Mouse (Mus musculus) MEL (cell line): ENCODE results near the gene Odaph. TPM values are rescaled to one million over a fixed set of nuclear protein-coding genes. Genes with fewer than 3 reads are reported as not detected.

Source experiments
- DNase-seq: peaks from one replicate; pipeline ENCODE4 v3.0.0; 2011; ENCODE audit warnings: low read depth, low spot score
- H3K27ac ChIP-seq: 2 replicates; pipeline ENCODE4 v1.5.1; 2012; ENCODE audit warnings: low read depth, mild to moderate bottlenecking, control low read depth, low read length, moderate library complexity; ENCODE audit not compliant: control insufficient read depth
- H3K27me3 ChIP-seq, 2 experiments: fragments of 150-350 bp in 1 of 2; sonication (generic) in 1 of 2; 2 replicates each; pipeline ENCODE4 v1.6.1; 2012; ENCODE audit warnings: low read length in 2 of 2, mild to moderate bottlenecking in 2 of 2, improper control_type of control experiment in 1 of 2, moderate library complexity in 1 of 2; ENCODE audit not compliant: insufficient read depth in 2 of 2, control insufficient read depth in 1 of 2
- H3K36me3 ChIP-seq, 2 experiments: 2 replicates each; pipeline ENCODE4 v1.6.1; 2012 to 2014; ENCODE audit warnings: low read length in 2 of 2, improper control_type of control experiment in 1 of 2, inconsistent platforms in 1 of 2, mild to moderate bottlenecking in 1 of 2; ENCODE audit not compliant: insufficient read depth in 2 of 2, control insufficient read depth in 1 of 2
- H3K4me1 ChIP-seq, 2 experiments: fragments of 150-350 bp in 1 of 2; sonication (generic) in 1 of 2; 2 replicates each; pipeline ENCODE4 v1.6.1; 2012; ENCODE audit warnings: low read length in 2 of 2, improper control_type of control experiment in 1 of 2, mild to moderate bottlenecking in 1 of 2; ENCODE audit not compliant: insufficient read depth in 2 of 2, control insufficient read depth in 1 of 2
- H3K4me3 ChIP-seq, 2 experiments: fragments of 150-350 bp in 1 of 2; sonication (generic) in 1 of 2; 2 replicates each; pipeline ENCODE4 v1.5.1; 2012; ENCODE audit warnings: low read depth in 2 of 2, low read length in 2 of 2, mild to moderate bottlenecking in 2 of 2, moderate library complexity in 2 of 2, control low read depth in 1 of 2, improper control_type of control experiment in 1 of 2; ENCODE audit not compliant: control insufficient read depth in 1 of 2, insufficient read depth in 1 of 2
- H3K79me2 ChIP-seq: 2 replicates; pipeline ENCODE4 v1.6.1; 2012; ENCODE audit warnings: mild to moderate bottlenecking, low read length, moderate library complexity; ENCODE audit not compliant: control insufficient read depth, poor library complexity, insufficient read depth
- H3K9ac ChIP-seq: 2 replicates; pipeline ENCODE4 v1.6.1; 2012; ENCODE audit warnings: low read depth, mild to moderate bottlenecking, control low read depth, low read length, moderate library complexity; ENCODE audit not compliant: control insufficient read depth, poor library complexity, severe bottlenecking
- H3K9me3 ChIP-seq: fragments of 150-350 bp; sonication (generic); replicated peaks from 2 replicates; pipeline ENCODE4 v1.6.1; 2012; ENCODE audit warnings: mild to moderate bottlenecking, low read length, improper control_type of control experiment, moderate library complexity; ENCODE audit not compliant: insufficient read depth
- BHLHE40 ChIP-seq: IDR thresholded peaks from 2 replicates; pipeline ENCODE4 v1.6.1; 2012; ENCODE audit warnings: low read depth, mild to moderate bottlenecking, inconsistent platforms, low read length, improper control_type of control experiment, borderline replicate concordance
- CTCF ChIP-seq, 3 experiments: IDR thresholded peaks in 2 of 3; conservative IDR thresholded peaks in 1 of 3; 2 replicates each; pipeline ENCODE4 v1.5.1; 2011 to 2012; ENCODE audit warnings: low read length in 3 of 3, low read depth in 2 of 3, mild to moderate bottlenecking in 2 of 3, improper control_type of control experiment in 1 of 3, inconsistent platforms in 1 of 3, mixed read lengths in 1 of 3, moderate library complexity in 1 of 3; ENCODE audit not compliant: control insufficient read depth in 1 of 3, insufficient read depth in 1 of 3, poor library complexity in 1 of 3, severe bottlenecking in 1 of 3
- EP300 ChIP-seq, 2 experiments: IDR thresholded peaks; 2 replicates each; pipeline ENCODE4 v1.6.1; 2011; ENCODE audit warnings: improper control_type of control experiment in 2 of 2, low read length in 2 of 2, low read depth in 1 of 2, mild to moderate bottlenecking in 1 of 2
- ETS1 ChIP-seq: IDR thresholded peaks from 2 replicates; pipeline ENCODE4 v1.6.1; 2012; ENCODE audit warnings: low read depth, mild to moderate bottlenecking, inconsistent platforms, low read length, improper control_type of control experiment, moderate library complexity
- JUND ChIP-seq: IDR thresholded peaks from 2 replicates; pipeline ENCODE4 v1.6.1; 2011; ENCODE audit warnings: low read depth, mild to moderate bottlenecking, improper control_type of control experiment, low read length
- MAZ ChIP-seq: IDR thresholded peaks from 2 replicates; pipeline ENCODE4 v1.6.1; 2012; ENCODE audit warnings: low read depth, mild to moderate bottlenecking, inconsistent platforms, low read length, improper control_type of control experiment
- MXI1 ChIP-seq: IDR thresholded peaks from 2 replicates; pipeline ENCODE4 v1.6.1; 2011; ENCODE audit warnings: mild to moderate bottlenecking, low read depth, low read length, improper control_type of control experiment
- NELFE ChIP-seq: IDR thresholded peaks from 2 replicates; pipeline ENCODE4 v1.6.1; 2011; ENCODE audit warnings: low read depth, low read length, improper control_type of control experiment
- NRF1 ChIP-seq: IDR thresholded peaks from 2 replicates; pipeline ENCODE4 v1.6.1; 2014; ENCODE audit warnings: low read depth, mild to moderate bottlenecking, inconsistent platforms, low read length, improper control_type of control experiment, moderate library complexity; ENCODE audit not compliant: poor library complexity, insufficient read depth, severe bottlenecking
- POLR2A ChIP-seq, 2 experiments: IDR thresholded peaks; 2 replicates each; pipeline ENCODE4 v1.6.1; 2011 to 2012; ENCODE audit warnings: low read length in 2 of 2, mild to moderate bottlenecking in 2 of 2, control low read depth in 1 of 2, improper control_type of control experiment in 1 of 2, low read depth in 1 of 2, moderate library complexity in 1 of 2; ENCODE audit not compliant: control insufficient read depth in 1 of 2, insufficient read depth in 1 of 2, poor library complexity in 1 of 2
- POLR2AphosphoS5 ChIP-seq: IDR thresholded peaks from 2 replicates; pipeline ENCODE4 v1.6.1; 2012; ENCODE audit warnings: low read depth, borderline replicate concordance, mild to moderate bottlenecking, inconsistent platforms, low read length, moderate library complexity, mixed read lengths
- RCOR1 ChIP-seq: IDR thresholded peaks from 2 replicates; pipeline ENCODE4 v1.6.1; 2012; ENCODE audit warnings: low read depth, mild to moderate bottlenecking, inconsistent platforms, low read length, improper control_type of control experiment
- SIN3A ChIP-seq: IDR thresholded peaks from 2 replicates; pipeline ENCODE4 v1.6.1; 2012; ENCODE audit warnings: low read length, improper control_type of control experiment, inconsistent platforms
- UBTF ChIP-seq: IDR thresholded peaks from 2 replicates; pipeline ENCODE4 v1.6.1; 2012; ENCODE audit warnings: low read depth, mild to moderate bottlenecking, inconsistent platforms, low read length, improper control_type of control experiment, moderate library complexity, borderline replicate concordance; ENCODE audit not compliant: insufficient read depth
- USF1 ChIP-seq: IDR thresholded peaks from 2 replicates; pipeline ENCODE4 v1.6.1; 2014; ENCODE audit warnings: low read depth, mild to moderate bottlenecking, inconsistent platforms, low read length, improper control_type of control experiment, moderate library complexity
- polyA plus RNA-seq, 2 experiments: library from polyadenylated mRNA; stranded (reverse) in 1 of 2; unstranded in 1 of 2; fragments of >175 nt in 1 of 2; fragments of >200 nt in 1 of 2; gene quantifications; 2 replicates each; pipeline versions ENCODE4 v1.2.1 to v1.2.4; 2012; ENCODE audit warnings: low replicate concordance in 2 of 2, low read depth in 1 of 2; ENCODE audit not compliant: insufficient read length in 2 of 2, insufficient read depth in 1 of 2, missing spikeins in 1 of 2
- total RNA-seq: library from RNA; depleted of rRNA; stranded (reverse); fragments of 300-350 nt; gene quantifications from 2 replicates; pipeline ENCODE4 v1.2.3, GENCODE M21; 2012; rRNA removed

Odaph gene
- total and polyA plus RNA-seq, 3 experiments = 0.27 to 0.65 TPM; not detected in 1

GRCm38 (mm10) chr5:92042377-92043348 lies 55.4 kb downstream of the Odaph start:
- Histone ChIP-seq H3K4me1 (no peaks in the 10 kb centered on the region), H3K36me3 (peaks cover 0 to 6% of the 10 kb centered on the region in 2 experiments; a peak in 1 of 4 replicates), H3K9ac (peak overlapping the region; percentile 57), H3K27me3 (peaks cover 0 to 2% of the 10 kb centered on the region in 2 experiments; a peak in 1 of 4 replicates), H3K4me3 (peak overlapping the region; percentile 90 to 93), H3K9me3 (no peaks in the 10 kb centered on the region), H3K27ac (0 out of 2 replicates have a peak overlapping the region, but pooled peaks have one; percentile 1), H3K79me2 (no peaks in the 10 kb centered on the region; the same call in 1 of the 2 replicates)
- TF ChIP-seq NRF1 (no peak), MXI1 (peak; percentile 51), JUND (no peak), RCOR1 (0 out of 2 replicates have a peak, but pooled peaks have one; percentile 19), MAZ (0 out of 2 replicates have a peak, but pooled peaks have one; percentile 32), BHLHE40 (no peak), EP300 (IDR thresholded peaks at IDR 0.05; ENCODE audit: low read depth in 1 of 2, low read length in 2 of 2) (no peak), POLR2A (IDR thresholded peaks at IDR 0.05; ENCODE audit: control insufficient read depth in 1 of 2, insufficient read depth in 1 of 2, low read depth in 1 of 2, low read length in 2 of 2, poor library complexity in 1 of 2) (peak in 1 of 2 experiments; percentile 36; a peak in 1 of 4 replicates), NELFE (0 out of 2 replicates have a peak, but pooled peaks have one; percentile 41), SIN3A (peak; percentile 57; the same call in 1 of the 2 replicates), CTCF (IDR thresholded peaks at IDR 0.05 in 2 of 3, conservative IDR thresholded peaks at IDR 0.05 in 1 of 3; ENCODE audit: control insufficient read depth in 1 of 3, insufficient read depth in 1 of 3, low read depth in 2 of 3, low read length in 3 of 3, poor library complexity in 1 of 3, severe bottlenecking in 1 of 3) (0 out of 6 replicates have a peak, but pooled peaks of 1 of the 3 experiments have one; percentile 9)
- peak; percentile 93 for DNase-seq

DNA sequence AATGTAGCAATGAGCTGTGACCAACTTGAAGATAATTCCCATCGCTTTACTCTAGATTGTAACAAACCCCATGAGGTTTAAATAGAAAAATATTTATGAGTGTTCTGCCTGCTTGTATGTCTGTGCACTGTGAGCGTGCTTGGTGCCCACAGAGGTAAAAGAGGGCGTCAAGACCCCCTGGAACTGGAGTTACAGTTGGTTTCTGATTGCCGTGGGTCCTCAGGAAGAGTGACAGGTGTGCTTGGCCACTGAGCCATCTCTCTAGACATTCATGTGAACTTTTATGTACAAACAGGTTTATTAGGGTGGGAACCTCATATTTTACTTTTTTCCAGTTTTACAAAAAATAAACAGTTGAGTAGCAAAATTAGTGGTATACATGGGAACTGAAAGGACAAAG lies 56.5 kb downstream of the Odaph start, which contains the start of gene Cdkl2:
Gene Cdkl2 (minus strand): TSS at position 101 of the 400 bp plus-strand sequence.
- Histone ChIP-seq H3K4me3 (peak within 1 kb of the TSS; percentile 90 to 93), H3K36me3 (peaks cover 0 to 6% of the 10 kb centered on the region in 2 experiments; a peak in 1 of 4 replicates), H3K4me1 (no peaks in the 10 kb centered on the region), H3K9me3 (no peaks in the 10 kb centered on the region), H3K27ac (0 out of 2 replicates have a peak within 1 kb of the TSS, but pooled peaks have one; percentile 1), H3K27me3 (peaks cover 0 to 2% of the 10 kb centered on the region in 2 experiments; a peak in 1 of 4 replicates), H3K79me2 (no peaks in the 10 kb centered on the region; the same call in 1 of the 2 replicates), H3K9ac (peak within 1 kb of the TSS; percentile 57)
- DNase-seq = no peak
- TF ChIP-seq UBTF (no peak), ETS1 (no peak), USF1 (no peak), POLR2AphosphoS5 (no peak)

Other genes starting within 250 kb of the Odaph start
- 24.8 and 28.6 TPM in 2 replicates for gene Rchy1, start 24.4 kb upstream of the Odaph start, total RNA-seq
- gene Rchy1, start 24.4 kb upstream of the Odaph start, polyA plus RNA-seq = 10 to 100 TPM; 26.9 to 74.4 TPM
- 0.08 and 0.26 TPM in 2 replicates for gene Cdkl2, start 56.4 kb downstream of the Odaph start, total RNA-seq
- under 1 TPM in 1 of 2 experiments, not detected in 1; 0.53 TPM for gene Cdkl2, start 56.4 kb downstream of the Odaph start, polyA plus RNA-seq
- 42.8 and 49.0 TPM in 2 replicates for gene G3bp2, start 96.2 kb downstream of the Odaph start, total RNA-seq
- gene G3bp2, start 96.2 kb downstream of the Odaph start, polyA plus RNA-seq = 100 to 1,000 TPM in 1 of 2 experiments, 10 to 100 TPM in 1; 65.5 to 177 TPM
- 22.1 and 26.0 TPM in 2 replicates for gene Uso1, start 150.5 kb downstream of the Odaph start, total RNA-seq
- 10 to 100 TPM; 62.0 to 69.1 TPM for gene Uso1, start 150.5 kb downstream of the Odaph start, polyA plus RNA-seq
- gene U90926, start 227.9 kb downstream of the Odaph start, total RNA-seq = not detected in 2 replicates
- gene U90926, start 227.9 kb downstream of the Odaph start, polyA plus RNA-seq = not detected